Mouse (Mus musculus) heart, adult 18-20 months (tissue): ENCODE measurements at regions not wholly inside any gene's neighbourhood (a gene's known extent, or its start where the extent isn't known, plus 50 kb on each side); places are given as distances from the start of the nearest gene placed in this dataset.

ENCODE experiments used
- DNase-seq, 2 experiments: peaks; one replicate each; pipeline ENCODE4 v3.0.0; 2021 to 2022; ENCODE audit warnings: mixed read lengths in 1 of 2

DNA sequence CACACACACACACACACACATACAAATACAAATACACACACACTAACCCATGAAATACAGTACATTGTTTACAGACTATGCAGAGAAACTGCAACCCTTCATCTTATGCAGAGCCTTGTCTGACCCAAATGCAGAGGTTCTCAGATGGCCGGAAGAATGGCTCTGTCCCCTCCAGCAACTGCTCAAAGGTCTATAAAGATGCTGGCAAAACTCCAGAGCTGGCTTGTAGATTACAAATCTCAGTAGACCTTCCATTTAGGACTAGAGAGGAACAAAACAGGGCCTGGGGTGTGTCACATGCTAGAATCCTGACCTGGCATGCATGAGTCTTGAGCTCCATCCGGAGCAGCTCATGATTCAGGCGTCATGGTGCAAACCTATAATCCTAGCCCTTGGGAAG, 364.4 kb upstream of the Runx1 start:
- DNase-seq: peak in 1 of 2 experiments; percentile 4

DNA sequence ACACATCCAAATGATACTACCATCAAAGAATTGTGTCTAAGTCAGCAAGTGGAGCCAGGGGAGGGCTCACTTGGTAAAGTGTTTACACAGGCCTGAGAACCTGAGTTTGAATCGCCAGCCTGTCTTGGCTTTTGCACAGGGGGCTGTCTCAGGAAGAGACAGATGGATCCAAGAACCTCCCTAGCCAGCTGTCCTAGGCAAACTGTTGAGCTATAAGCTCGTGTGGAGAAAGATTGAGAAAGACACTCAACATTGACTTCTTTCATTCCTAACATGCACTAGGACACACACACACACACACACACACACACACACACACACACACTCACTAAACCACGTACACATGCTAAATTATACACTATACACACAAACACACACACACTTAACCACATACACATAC, 363.9 kb upstream of the Runx1 start:
- DNase-seq: no peak

DNA sequence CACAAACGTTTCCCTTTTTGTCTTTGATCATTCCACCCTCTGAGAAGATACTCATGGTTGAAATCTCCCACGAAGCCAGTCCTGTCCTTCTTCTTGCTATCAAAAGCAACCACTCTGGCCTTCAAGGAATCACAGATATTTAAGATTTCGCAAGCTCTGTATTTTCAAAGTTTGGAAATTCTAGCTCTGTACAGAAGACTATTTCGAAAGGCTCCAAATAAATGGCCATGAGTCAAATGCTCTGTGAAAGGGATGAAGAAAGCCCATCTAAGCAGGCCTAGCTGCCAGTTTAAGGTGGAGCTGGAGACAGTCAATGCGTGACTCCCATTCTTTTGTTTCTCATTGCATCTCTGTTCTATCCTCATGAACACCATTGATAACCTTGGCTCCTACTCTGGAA, 363.5 kb upstream of the Runx1 start:
- peak in 1 of 2 experiments; percentile 2 for DNase-seq

DNA sequence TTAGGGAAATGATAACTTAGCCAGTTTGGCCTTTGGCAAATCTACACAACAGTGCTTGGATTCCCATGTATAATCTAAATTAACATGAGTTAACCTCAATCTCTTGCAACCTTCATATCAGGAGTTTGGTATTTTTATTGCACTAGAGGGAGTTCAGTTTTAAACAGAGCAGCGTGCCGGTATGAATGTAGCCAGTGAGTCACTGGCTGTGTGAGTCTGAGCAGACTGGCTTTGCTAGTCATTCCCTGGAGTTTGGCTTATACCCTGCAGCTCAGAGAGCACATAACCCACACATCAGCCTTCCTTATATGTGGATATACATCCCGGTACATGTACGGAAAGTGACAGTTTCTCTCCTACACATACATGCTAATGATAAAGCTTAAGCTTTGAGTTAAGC, 360.6 kb upstream of the Runx1 start:
- no peak for DNase-seq

DNA sequence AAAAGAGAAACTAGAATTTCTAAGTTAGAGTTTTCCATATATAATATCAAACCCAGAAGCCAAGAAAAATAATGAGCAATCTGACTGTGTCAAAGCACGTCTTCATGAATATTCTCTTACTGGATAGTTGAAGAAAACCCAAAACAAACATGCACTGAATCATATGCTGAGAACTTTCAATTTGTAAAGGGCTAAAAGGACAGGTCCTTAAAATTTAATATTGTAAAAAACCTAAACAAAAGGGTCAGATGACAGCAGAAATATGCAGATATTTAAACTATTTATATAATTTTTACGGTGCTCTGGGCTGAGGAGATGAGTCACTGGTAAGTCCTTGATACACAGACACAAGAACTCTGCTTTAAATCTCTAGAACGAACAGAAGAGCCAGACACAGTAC, 356.7 kb upstream of the Runx1 start:
- DNase-seq: no peak

DNA sequence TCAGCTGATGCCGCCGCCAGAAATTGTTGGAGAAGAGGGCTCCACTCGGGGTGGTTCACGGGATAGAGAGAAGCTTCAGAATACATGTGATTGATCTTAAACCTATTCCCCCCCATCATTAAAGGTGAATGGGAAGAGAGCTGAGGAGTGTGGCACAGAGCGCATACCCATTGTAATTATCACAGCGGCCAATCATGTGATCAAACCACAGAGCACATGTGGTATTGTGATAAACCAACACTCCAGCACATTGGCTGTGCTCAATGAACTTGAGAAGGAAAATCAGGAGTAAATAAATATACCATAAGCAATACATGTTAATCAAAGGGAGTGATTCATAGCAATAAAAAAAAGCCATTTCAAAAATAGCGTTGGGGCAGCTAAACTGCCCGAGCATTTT, 355.5 kb upstream of the Runx1 start:
- no peak for DNase-seq

DNA sequence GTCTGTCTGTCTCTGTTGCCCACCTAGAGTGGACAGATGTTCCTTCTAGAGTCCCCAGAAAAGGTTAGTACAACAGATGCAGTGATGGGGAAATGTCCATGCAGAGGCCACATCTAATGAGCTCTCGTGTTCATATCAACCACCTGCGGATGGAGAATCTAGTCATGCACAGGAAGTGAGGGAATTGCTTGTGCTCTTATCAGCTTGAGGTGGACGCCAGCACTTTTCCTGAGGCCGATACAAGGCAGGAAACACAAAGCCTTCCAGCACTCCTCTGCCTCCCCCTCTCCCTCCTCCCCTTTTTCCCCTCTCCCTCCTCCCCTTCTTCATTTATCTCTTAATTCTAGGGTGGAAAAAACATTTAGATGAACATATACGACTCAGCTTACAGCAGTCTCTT, 354.3 kb upstream of the Runx1 start:
- DNase-seq: no peak

GRCm38 (mm10) chr16:93166667-93167066, 340.7 kb upstream of the Runx1 start:
- DNase-seq: no peak

DNA sequence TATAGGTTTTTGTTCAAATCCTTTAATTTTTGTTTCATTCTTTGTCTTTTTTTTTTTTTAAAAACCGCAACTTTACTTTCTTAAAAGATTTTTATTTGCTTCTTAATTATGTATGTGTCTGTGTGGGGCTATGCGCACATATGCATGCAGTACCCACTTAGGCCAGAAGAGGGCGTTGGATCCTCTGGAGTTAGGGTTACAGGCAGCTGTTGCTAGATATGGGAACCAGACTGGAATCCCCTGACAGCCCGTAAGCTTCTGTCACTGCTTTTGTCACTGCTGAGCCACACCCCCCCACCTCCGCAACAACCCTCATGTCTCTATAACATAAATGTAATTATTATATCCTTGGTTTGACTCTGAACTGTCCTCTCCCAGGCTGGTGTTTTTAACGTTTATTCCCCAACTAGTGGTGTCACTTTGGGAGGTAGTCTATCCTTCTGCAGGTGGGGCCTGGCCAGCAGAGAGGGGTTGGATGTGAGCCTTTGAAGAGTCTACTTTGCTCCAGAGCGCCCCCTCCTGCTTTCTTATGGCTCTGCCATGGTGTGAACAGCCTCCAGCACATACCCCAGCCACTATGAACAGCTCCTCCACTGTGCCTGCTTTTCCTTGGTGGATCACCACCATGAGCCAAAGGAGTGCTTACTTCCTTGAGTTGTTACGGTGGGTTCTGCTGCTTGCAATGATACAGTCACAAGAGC, 332.7 kb upstream of the Runx1 start:
- no peak for DNase-seq

- no peak for DNase-seq
Measured at GRCm38 (mm10) chr16:93153545-93154329, 327.8 kb upstream of the Runx1 start.

DNA sequence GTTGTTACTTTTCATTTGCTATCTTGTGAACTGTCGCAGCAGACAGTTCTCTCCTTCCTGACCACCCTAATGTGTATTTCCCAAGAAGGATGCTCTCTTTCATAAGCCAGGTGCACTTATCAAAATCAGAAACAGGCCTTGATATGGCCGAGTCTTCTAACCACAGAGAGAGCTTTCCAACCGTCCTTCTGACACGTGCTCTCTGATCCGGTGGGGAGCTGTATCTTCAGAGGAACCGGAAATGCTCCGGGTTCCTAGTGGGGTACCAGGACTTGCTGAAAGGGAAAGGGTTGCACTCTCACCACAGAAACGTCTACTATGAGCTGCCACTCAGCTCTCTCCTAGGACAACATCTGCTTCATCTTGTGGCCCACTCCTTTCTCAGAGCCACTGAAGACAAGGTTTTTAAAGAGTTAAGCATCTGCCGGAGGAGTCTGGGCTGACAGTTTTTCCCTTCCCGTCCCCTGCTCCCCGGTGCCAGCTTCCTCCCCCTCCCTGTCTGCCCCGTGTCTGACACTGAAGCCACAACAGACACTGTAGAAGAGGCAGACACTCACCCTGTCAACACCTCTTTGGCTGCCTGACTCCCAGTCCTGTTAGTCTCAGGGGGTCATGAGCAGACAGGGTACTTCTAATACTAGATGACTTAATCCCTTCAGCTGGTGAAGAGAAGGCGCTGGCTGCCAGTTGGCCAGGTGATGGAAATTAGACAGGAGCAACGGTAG, 327.0 kb upstream of the Runx1 start:
- DNase-seq: peak in 1 of 2 experiments; percentile 7

- no peak for DNase-seq
Measured at GRCm38 (mm10) chr16:93152057-93152456, 326.1 kb upstream of the Runx1 start.

DNA sequence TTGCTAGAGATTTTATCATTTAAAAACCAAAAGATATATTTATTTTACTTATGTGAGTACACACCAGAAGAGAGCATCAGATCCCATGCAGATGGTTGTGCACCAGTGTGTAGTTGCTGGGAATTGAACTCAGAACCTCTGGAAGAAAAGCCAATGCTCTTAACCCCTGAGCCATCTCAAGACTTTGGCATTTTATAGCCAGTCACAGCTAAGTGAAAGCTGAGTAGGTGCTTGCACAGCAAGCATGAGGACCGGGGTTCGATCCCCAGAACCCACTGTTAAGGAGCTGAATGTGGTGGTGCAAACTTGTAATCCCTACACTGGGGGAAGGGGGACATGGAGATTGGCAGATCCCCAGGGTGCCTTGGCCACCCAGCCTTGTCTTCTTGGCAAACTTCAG, 325.7 kb upstream of the Runx1 start:
- no peak for DNase-seq

- DNase-seq: no peak
Measured at GRCm38 (mm10) chr16:93150451-93150850, 324.5 kb upstream of the Runx1 start.

DNA sequence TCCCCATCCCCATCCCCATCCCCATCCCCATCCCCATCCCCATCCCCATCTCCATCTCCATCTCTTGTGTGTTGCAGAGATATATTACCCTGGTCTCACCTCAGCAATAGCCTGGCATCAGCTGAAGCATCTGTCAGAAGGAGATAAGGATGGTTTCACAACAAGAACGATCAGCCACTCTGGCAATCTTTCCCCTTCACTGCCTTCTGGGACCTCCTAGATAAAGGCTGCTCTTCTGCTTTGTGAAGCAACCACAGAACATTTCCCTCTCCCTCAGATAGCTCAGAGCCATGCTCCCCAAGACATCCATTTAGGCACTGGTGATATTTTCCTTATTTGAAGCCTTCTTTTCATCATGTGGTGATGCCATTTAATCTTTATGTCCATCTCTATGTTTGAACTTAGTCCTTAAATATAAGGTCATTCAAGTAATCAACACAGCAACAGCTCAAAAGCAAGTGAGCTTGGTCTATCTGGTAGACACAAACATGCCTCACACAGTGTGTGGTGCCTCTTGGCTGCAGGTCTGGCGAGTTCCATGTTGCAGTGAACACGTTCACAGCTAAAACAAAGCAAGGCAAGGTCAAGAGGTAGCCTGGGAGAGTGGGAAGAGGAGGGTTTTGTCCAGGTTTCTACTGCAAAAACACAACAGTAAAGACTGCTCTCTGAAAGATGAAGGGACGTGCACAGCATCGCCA, 321.7 kb upstream of the Runx1 start:
- no peak for DNase-seq

GRCm38 (mm10) chr16:93146812-93147211, 320.9 kb upstream of the Runx1 start:
- DNase-seq: no peak

GRCm38 (mm10) chr16:93145617-93146016, 319.7 kb upstream of the Runx1 start:
- DNase-seq: no peak

DNA sequence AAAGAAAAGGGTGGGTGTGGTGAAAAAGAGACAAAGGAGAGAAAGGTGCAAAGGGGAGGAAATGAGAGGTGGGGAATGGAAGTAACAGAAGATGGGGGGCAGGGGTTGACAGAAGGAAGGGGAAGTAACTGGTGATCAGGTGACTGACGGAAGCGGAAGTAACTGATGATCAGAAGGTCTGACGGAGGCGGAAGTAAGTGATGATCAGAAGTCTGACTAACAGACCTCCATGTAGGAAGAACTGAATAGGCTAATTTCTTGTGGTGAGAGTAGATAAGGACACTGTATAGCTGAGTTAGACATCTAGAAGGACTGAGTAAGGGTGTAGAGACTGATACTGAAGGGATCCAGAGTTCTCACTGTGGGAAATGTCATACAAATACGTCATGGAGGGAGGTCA, 318.1 kb upstream of the Runx1 start:
- DNase-seq: no peak

DNA sequence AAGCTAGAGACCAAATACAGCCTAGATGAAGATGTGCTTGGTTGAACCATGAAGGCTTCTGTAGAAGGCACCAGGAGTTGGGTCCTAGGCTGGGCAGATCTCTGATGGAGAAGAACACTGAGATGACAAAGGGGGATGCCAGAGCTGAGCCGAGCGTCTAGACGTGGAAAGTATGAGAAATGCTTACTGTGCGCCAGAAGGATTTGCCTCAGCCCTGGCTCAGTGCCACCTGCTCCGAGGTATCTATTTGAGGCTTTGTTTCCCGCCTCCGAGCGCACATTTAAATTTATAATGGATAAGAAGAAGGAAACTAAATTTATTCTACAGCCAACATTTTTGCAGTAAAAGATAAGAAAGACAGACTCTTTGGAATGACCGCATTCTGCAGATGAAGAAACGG, 317.2 kb upstream of the Runx1 start:
- no peak for DNase-seq

- DNase-seq: peak in 1 of 2 experiments; percentile 22
Measured at GRCm38 (mm10) chr16:93141967-93142366, 316.0 kb upstream of the Runx1 start.

DNA sequence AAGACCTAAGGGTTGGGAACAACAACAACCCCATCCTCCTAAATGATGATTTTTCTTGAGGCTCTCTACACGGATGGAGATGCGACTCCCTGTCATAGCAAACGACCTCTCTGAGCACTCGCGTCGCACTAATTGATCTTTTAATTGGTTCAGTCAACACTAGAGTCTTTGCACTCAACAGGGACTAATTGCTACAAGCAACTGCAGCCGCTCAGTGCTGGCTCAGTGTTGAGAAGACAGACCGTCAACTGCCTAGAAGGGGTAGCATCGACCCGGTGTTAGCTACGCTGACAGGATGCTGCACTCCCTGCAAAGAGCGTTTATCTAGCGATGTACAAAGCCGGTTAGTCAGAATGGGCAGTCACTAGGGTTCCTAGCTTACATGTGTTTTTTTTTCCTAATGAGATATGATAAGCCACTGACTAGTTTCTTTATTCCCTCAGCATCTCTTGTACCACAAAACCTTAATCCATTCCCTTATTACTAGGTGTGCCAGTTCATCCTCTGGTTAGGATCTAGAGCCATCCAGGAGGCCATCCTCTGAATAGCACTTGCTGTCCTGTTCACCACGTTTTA, 314.7 kb upstream of the Runx1 start:
- no peak for DNase-seq

GRCm38 (mm10) chr16:93137249-93137648, 311.3 kb upstream of the Runx1 start:
- DNase-seq: peak in 1 of 2 experiments; percentile 40
